Mouse (Mus musculus) yolk sac, embryonic 10.5 days (tissue): ENCODE measurements around the gene Myo15b.

ENCODE experiments used
- DNase-seq: peaks from one replicate; pipeline ENCODE4 v3.0.0-alpha.2; 2017; ENCODE audit warnings: low spot score

Gene Myo15b

GRCm38 (mm10) chr11:115858354-115858753 lies at the start of gene Myo15b:
Myo15b (plus strand) TSS chr11:115858406.
- DNase-seq = no peak

GRCm38 (mm10) chr11:115808696-115809310 lies 49.4 kb upstream of the Myo15b start:
- no peak for DNase-seq

GRCm38 (mm10) chr11:115809311-115809781 lies 48.9 kb upstream of the Myo15b start:
- DNase-seq = no peak

- DNase-seq = no peak
These were observed 47.8 kb upstream of the Myo15b start for GRCm38 (mm10) chr11:115810377-115810776.

GRCm38 (mm10) chr11:115811381-115812093 lies 46.7 kb upstream of the Myo15b start:
- no peak for DNase-seq

- no peak for DNase-seq
These were observed 46.1 kb upstream of the Myo15b start for GRCm38 (mm10) chr11:115812095-115812494.

GRCm38 (mm10) chr11:115812533-115813420 lies 45.4 kb upstream of the Myo15b start:
- no peak for DNase-seq

GRCm38 (mm10) chr11:115813507-115814296 lies 44.5 kb upstream of the Myo15b start, which contains the start of gene Caskin2:
Caskin2 (minus strand) TSS chr11:115813639.
- DNase-seq = peak; percentile 100

GRCm38 (mm10) chr11:115814605-115815450 lies 43.4 kb upstream of the Myo15b start, which contains the start of gene Tsen54:
Tsen54 (plus strand) TSS chr11:115814724.
- peak; percentile 86 for DNase-seq

GRCm38 (mm10) chr11:115817331-115817730 lies 40.9 kb upstream of the Myo15b start:
- DNase-seq = no peak

- no peak for DNase-seq
These were observed 38.1 kb upstream of the Myo15b start for GRCm38 (mm10) chr11:115819915-115820623.

- no peak for DNase-seq
These were observed 37.2 kb upstream of the Myo15b start for GRCm38 (mm10) chr11:115821001-115821400.

- peak; percentile 93 for DNase-seq
These were observed 34.1 kb upstream of the Myo15b start, which contains the start of gene Llgl2 for GRCm38 (mm10) chr11:115823774-115824740. Llgl2 (plus strand) TSS chr11:115824049.

- DNase-seq = peak; percentile 57
These were observed 33.4 kb upstream of the Myo15b start for GRCm38 (mm10) chr11:115824813-115825212.

GRCm38 (mm10) chr11:115826487-115826886 lies 31.7 kb upstream of the Myo15b start:
- no peak for DNase-seq

GRCm38 (mm10) chr11:115827624-115828023 lies 30.6 kb upstream of the Myo15b start:
- DNase-seq = no peak

- no peak for DNase-seq
These were observed 29.2 kb upstream of the Myo15b start for GRCm38 (mm10) chr11:115829036-115829435.

GRCm38 (mm10) chr11:115830550-115831325 lies 27.5 kb upstream of the Myo15b start:
- peak; percentile 79 for DNase-seq
